ENCODE assay signal across 9 mouse cellular contexts in the genomic region with DNA sequence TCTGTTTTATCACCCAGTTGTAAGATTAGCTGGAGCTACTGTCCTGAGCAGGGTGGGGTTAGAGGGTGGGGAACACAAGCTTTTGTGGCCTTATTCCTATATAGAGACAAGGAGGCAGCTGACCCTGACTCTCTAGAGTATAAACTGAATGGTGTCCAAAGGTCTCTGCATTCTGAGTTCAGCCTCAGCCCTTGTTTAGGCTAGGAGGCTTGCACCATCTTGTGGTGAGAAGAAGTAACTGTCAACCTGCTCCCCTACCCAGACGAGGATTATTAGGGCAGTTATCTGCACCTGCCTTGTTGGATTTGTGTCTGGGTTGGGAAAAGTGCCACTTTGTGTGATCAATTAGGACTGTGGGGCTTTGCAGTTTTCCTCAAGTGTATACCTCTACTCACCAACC. TPM values are rescaled to one million over a fixed set of nuclear protein-coding genes. Genes with fewer than 3 reads are reported as not detected.
DNase-seq lines count a peak whose midpoint lies in the region; ATAC-seq and TF ChIP-seq lines count a peak whose summit lies in the region.
"Had no signal": no experiment of that assay in that cellular context is flagged by ENCODE, and none has a peak within 500 bp of the region (broad histone marks: within the 10 kb centered on the region; RNA-seq: fewer than 3 reads in every experiment).

No protein-coding gene starts in this region.

- no peak for TF ChIP-seq POLR2A in liver, adult 2 months (IDR thresholded peaks at IDR 0.05; ENCODE audit: extremely low read depth, insufficient read depth, low read length)

- no peak for ATAC-seq in liver, embryonic 11.5 days (replicated peaks; ENCODE audit: low FRiP score)
- ATAC-seq in activated CD4-positive, CD25-positive, alpha-beta regulatory T cell, adult 4 months = peak; percentile 43
- peak; percentile 77 for ATAC-seq in inflammation-experienced regulatory T-cells, adult 6 months

- WGBS in liver, adult 2 months = 0% methylated on average over 1 of the region's 1 CpGs
- 45% methylated on average over 1 of the region's 1 CpGs for WGBS in liver, embryonic 11.5 days

- no peak overlapping the region for H3K4me3 ChIP-seq in liver, adult 2 months (ENCODE audit: insufficient read depth, low read depth, low read length)
- H3K4me3 ChIP-seq in liver, embryonic 11.5 days (ENCODE audit: low read depth, low read length) = no peak overlapping the region
- H3K4me3 ChIP-seq: erythroblast, embryonic 14.5 days; megakaryocyte, embryonic 14.5 days had no signal

- H3K36me3 ChIP-seq in liver, adult 2 months (ENCODE audit: control insufficient read depth, insufficient read depth, low read length) = no peaks in the 10 kb centered on the region
- H3K36me3 ChIP-seq in liver, embryonic 11.5 days (ENCODE audit: control insufficient read depth, insufficient read depth, low read length) = peaks cover 31% of the 10 kb centered on the region

- peaks cover 17% of the 10 kb centered on the region for H3K27me3 ChIP-seq in liver, adult 2 months (ENCODE audit: control insufficient read depth, insufficient read depth, low read length)
- peaks cover 21% of the 10 kb centered on the region for H3K27me3 ChIP-seq in liver, embryonic 11.5 days (replicated peaks; ENCODE audit: control insufficient read depth, insufficient read depth, low read length)

- peaks cover 5% of the 10 kb centered on the region for H3K4me1 ChIP-seq in liver, adult 2 months (ENCODE audit: control insufficient read depth, insufficient read depth, low read length)
- H3K4me1 ChIP-seq in liver, embryonic 11.5 days (replicated peaks; ENCODE audit: control insufficient read depth, insufficient read depth, low read length) = 0 out of 2 replicates have a peak, but pooled peaks cover 2% of the 10 kb centered on the region

- peak; percentile 62 for TF ChIP-seq CTCF in liver, adult 2 months (IDR thresholded peaks at IDR 0.05; ENCODE audit: low read depth, low read length)

- no peak overlapping the region for H3K9ac ChIP-seq in liver, adult 2 months (ENCODE audit: low read depth, low read length)
- H3K9ac ChIP-seq in liver, embryonic 11.5 days (ENCODE audit: low read depth, low read length) = no peak overlapping the region

- H3K4me2 ChIP-seq in liver, embryonic 11.5 days = no peak overlapping the region

- DNase-seq in liver, adult 2 months (ENCODE audit: extremely low read depth, low read depth, low spot score) = peak; percentile 66
- DNase-seq in liver, embryonic 11.5 days (ENCODE audit: low spot score) = no peak
- DNase-seq in naive thymus-derived CD4-positive, alpha-beta T cell, adult 2 months (ENCODE audit: low read depth) = peak; percentile 58
- no peak for DNase-seq in adrenal gland, adult 2 months
- no peak for DNase-seq in layer of hippocampus, adult 8-10 months (ENCODE audit: low spot score in 2 of 2)

- H3K27ac ChIP-seq in liver, adult 2 months (replicated peaks; ENCODE audit: insufficient read depth, low read depth, low read length) = no peak overlapping the region
- H3K27ac ChIP-seq in liver, embryonic 11.5 days (ENCODE audit: low read depth, low read length) = no peak overlapping the region

- no peaks in the 10 kb centered on the region for H3K79me2 ChIP-seq in liver, adult 2 months (ENCODE audit: control insufficient read depth, insufficient read depth, low read length)

- no peaks in the 10 kb centered on the region for H3K9me3 ChIP-seq in liver, embryonic 11.5 days (ENCODE audit: control insufficient read depth, low read length)
- H3K9me3 ChIP-seq: megakaryocyte, embryonic 14.5 days had no signal

RNA-seq across cellular contexts. Expression of gene Gramd2, which starts 1.6 kb away (rescaled TPM):
- not detected in 2 replicates for total RNA-seq in liver, adult 2 months (2014; rRNA removed)
- polyA plus RNA-seq in liver, adult 2 months (2012; rRNA removed) = 0.06 and 0.22 TPM in 2 replicates
- polyA plus RNA-seq in liver, embryonic 11.5 days (2014; fragmentation: Nextera tagmentation; extraction: Ambion mirVana) = 0.16 and 0.25 TPM in 2 replicates
- polyA plus RNA-seq in activated CD4-positive, CD25-positive, alpha-beta regulatory T cell, adult 4 months (2017; shearing (Covaris generic)) = not detected
- polyA plus RNA-seq in inflammation-experienced regulatory T-cells, adult 6 months (2017; shearing (Covaris generic)) = not detected
- total RNA-seq in adrenal gland, adult 2 months (2021) = under 1 TPM in 1 of 2 experiments, not detected in 1; 0.40 TPM
- polyA plus RNA-seq in adrenal gland, adult 2 months (2012; rRNA removed) = 0.09 and 0.17 TPM in 2 replicates
- 1 to 10 TPM; 6.5 to 9.7 (median 7.3) TPM for total RNA-seq in layer of hippocampus, adult 8-10 months (2022)
- polyA plus RNA-seq: erythroblast, embryonic 14.5 days had no signal

RNA-seq across cellular contexts. Expression of gene Pkm, which starts 22.1 kb away (rescaled TPM):
- 23.4 and 33.4 TPM in 2 replicates for total RNA-seq in liver, adult 2 months (2014; rRNA removed)
- 18.5 and 22.7 TPM in 2 replicates for polyA plus RNA-seq in liver, adult 2 months (2012; rRNA removed)
- 1,209 and 1,320 TPM in 2 replicates for polyA plus RNA-seq in liver, embryonic 11.5 days (2014; fragmentation: Nextera tagmentation; extraction: Ambion mirVana)
- 100 to 1,000 TPM; 694 to 839 TPM for polyA plus RNA-seq in activated CD4-positive, CD25-positive, alpha-beta regulatory T cell, adult 4 months (2017; shearing (Covaris generic))
- polyA plus RNA-seq in inflammation-experienced regulatory T-cells, adult 6 months (2017; shearing (Covaris generic)) = 1,000 to 10,000 TPM in 1 of 3 experiments, 100 to 1,000 TPM in 2; 745 to 1,024 (median 798) TPM
- 100 to 1,000 TPM; 766 to 872 TPM for total RNA-seq in adrenal gland, adult 2 months (2021)
- 1,274 and 1,388 TPM in 2 replicates for polyA plus RNA-seq in adrenal gland, adult 2 months (2012; rRNA removed)
- total RNA-seq in layer of hippocampus, adult 8-10 months (2022) = 1,000 to 10,000 TPM; 1,385 to 1,484 (median 1,437) TPM

Comparison
In these comparisons a context has a peak if more than half of its experiments do, and no peak if none do; other contexts are left out.
1. DNase-seq: peak in liver, adult 2 months (single experiment) and naive thymus-derived CD4-positive, alpha-beta T cell, adult 2 months (single experiment); none in liver, embryonic 11.5 days (single experiment), adrenal gland, adult 2 months (single experiment) and layer of hippocampus, adult 8-10 months (0 of 2).
2. RNA of gene Pkm, which starts 22.1 kb away (polyA plus RNA-seq): 1,274 to 1,388 TPM in adrenal gland, adult 2 months, 1,209 to 1,320 TPM in liver, embryonic 11.5 days, 694 to 839 TPM in activated CD4-positive, CD25-positive, alpha-beta regulatory T cell, adult 4 months and 745 to 1,024 TPM in inflammation-experienced regulatory T-cells, adult 6 months; 18.5 to 22.7 TPM in liver, adult 2 months; every median in the first group is over 10 times any median in the second.